Mouse (Mus musculus) stomach, embryonic 15.5 days (tissue): ENCODE measurements at regions not wholly inside any gene's neighbourhood (a gene's known extent, or its start where the extent isn't known, plus 50 kb on each side); places are given as distances from the start of the nearest gene placed in this dataset.

ENCODE experiments used
- ATAC-seq: fragments of 200-750 bp; cut with Nextera tagmentation; 2 replicates; pipeline ENCODE4 v1.8.0; 2017; ENCODE audit warnings: low read depth, moderate number of reproducible peaks, moderate TSS enrichment; ENCODE audit not compliant: insufficient read depth, low FRiP score
- H3K27ac ChIP-seq: fragments of 300-500 bp; sonication (generic); 2 replicates; pipeline ENCODE4 v1.5.1; 2015; ENCODE audit warnings: mild to moderate bottlenecking, inconsistent platforms
- H3K27me3 ChIP-seq: fragments of 300-500 bp; sonication (generic); replicated peaks from 2 replicates; pipeline ENCODE4 v1.6.1; 2015; ENCODE audit warnings: inconsistent platforms
- H3K36me3 ChIP-seq: fragments of 300-500 bp; sonication (generic); 2 replicates; pipeline ENCODE4 v1.6.1; 2015; ENCODE audit warnings: inconsistent platforms
- H3K4me1 ChIP-seq: fragments of 300-500 bp; sonication (generic); 2 replicates; pipeline ENCODE4 v1.6.1; 2015; ENCODE audit warnings: inconsistent platforms
- H3K4me2 ChIP-seq: fragments of 300-500 bp; sonication (generic); 2 replicates; pipeline ENCODE4 v1.6.1; 2015; ENCODE audit warnings: mild to moderate bottlenecking, inconsistent platforms
- H3K4me3 ChIP-seq: fragments of 300-500 bp; sonication (generic); replicated peaks from 2 replicates; pipeline ENCODE4 v1.5.1; 2015; ENCODE audit warnings: inconsistent platforms
- H3K9ac ChIP-seq: fragments of 300-500 bp; sonication (generic); 2 replicates; pipeline ENCODE4 v1.6.1; 2015; ENCODE audit warnings: inconsistent platforms
- H3K9me3 ChIP-seq: fragments of 300-500 bp; sonication (generic); 2 replicates; pipeline ENCODE4 v1.6.1; 2016; ENCODE audit warnings: inconsistent platforms
- WGBS: fragments of 180-500 bp; shearing (Covaris S2); methylation state at CpG from one replicate; pipeline ENCODE4 v1.1.7; 2015; 5-methylcytosine and 5-hydroxymethylcytosine counted together

- Histone ChIP-seq H3K9me3 (0 out of 2 replicates have a peak, but pooled peaks cover 5% of the 10 kb centered on the region), H3K4me2 (no peak overlapping the region), H3K27ac (no peak overlapping the region), H3K36me3 (no peaks in the 10 kb centered on the region), H3K4me3 (no peak overlapping the region), H3K27me3 (no peaks in the 10 kb centered on the region), H3K9ac (no peak overlapping the region), H3K4me1 (0 out of 2 replicates have a peak, but pooled peaks cover 6% of the 10 kb centered on the region)
- ATAC-seq: no peak
- WGBS: 82% methylated on average over 9 of the region's 9 CpGs
These were observed 94.7 kb upstream of the 1600014C23Rik start for GRCm38 (mm10) chr17:45828284-45828824.

GRCm38 (mm10) chr17:45824977-45825376 lies 91.3 kb upstream of the 1600014C23Rik start:
- no peaks in the 10 kb centered on the region for H3K9me3 ChIP-seq
- H3K36me3 ChIP-seq: no peaks in the 10 kb centered on the region
- 0 out of 2 replicates have a peak, but pooled peaks cover 6% of the 10 kb centered on the region for H3K4me1 ChIP-seq
- WGBS: 57% methylated on average over 8 of the region's 8 CpGs
- no peak overlapping the region for H3K27ac ChIP-seq
- H3K27me3 ChIP-seq: no peaks in the 10 kb centered on the region
- no peak overlapping the region for H3K9ac ChIP-seq
- H3K4me2 ChIP-seq: no peak overlapping the region
- no peak overlapping the region for H3K4me3 ChIP-seq
- no peak for ATAC-seq

- Histone ChIP-seq H3K36me3 (no peaks in the 10 kb centered on the region), H3K4me2 (no peak overlapping the region), H3K27me3 (no peaks in the 10 kb centered on the region), H3K9me3 (no peaks in the 10 kb centered on the region), H3K9ac (no peak overlapping the region), H3K27ac (no peak overlapping the region), H3K4me3 (no peak overlapping the region), H3K4me1 (0 out of 2 replicates have a peak, but pooled peaks cover 6% of the 10 kb centered on the region)
- ATAC-seq: no peak
- WGBS: 73% methylated on average over 5 of the region's 5 CpGs
These were observed 89.9 kb upstream of the 1600014C23Rik start for GRCm38 (mm10) chr17:45823501-45823900.

- Histone ChIP-seq H3K4me1 (0 out of 2 replicates have a peak, but pooled peaks cover 6% of the 10 kb centered on the region), H3K9ac (no peak overlapping the region), H3K4me3 (no peak overlapping the region), H3K9me3 (no peaks in the 10 kb centered on the region), H3K4me2 (no peak overlapping the region), H3K27ac (no peak overlapping the region), H3K36me3 (no peaks in the 10 kb centered on the region), H3K27me3 (no peaks in the 10 kb centered on the region)
- ATAC-seq: no peak
- WGBS: 76% methylated on average over 17 of the region's 17 CpGs
These were observed 88.8 kb upstream of the 1600014C23Rik start for GRCm38 (mm10) chr17:45822427-45822826.

GRCm38 (mm10) chr17:45821356-45821755 lies 87.7 kb upstream of the 1600014C23Rik start:
- Histone ChIP-seq H3K27me3 (no peaks in the 10 kb centered on the region), H3K4me2 (no peak overlapping the region), H3K27ac (no peak overlapping the region), H3K9me3 (no peaks in the 10 kb centered on the region), H3K9ac (no peak overlapping the region), H3K4me1 (0 out of 2 replicates have a peak, but pooled peaks cover 6% of the 10 kb centered on the region), H3K36me3 (no peaks in the 10 kb centered on the region), H3K4me3 (no peak overlapping the region)
- WGBS: 88% methylated on average over 7 of the region's 7 CpGs
- no peak for ATAC-seq

- no peak overlapping the region for H3K9ac ChIP-seq
- 81% methylated on average over 8 of the region's 8 CpGs for WGBS
- no peak overlapping the region for H3K27ac ChIP-seq
- no peaks in the 10 kb centered on the region for H3K9me3 ChIP-seq
- no peak overlapping the region for H3K4me3 ChIP-seq
- ATAC-seq: no peak
- H3K27me3 ChIP-seq: no peaks in the 10 kb centered on the region
- H3K4me1 ChIP-seq: peaks cover 14% of the 10 kb centered on the region
- no peaks in the 10 kb centered on the region for H3K36me3 ChIP-seq
- H3K4me2 ChIP-seq: no peak overlapping the region
These were observed 85.5 kb upstream of the 1600014C23Rik start for GRCm38 (mm10) chr17:45819143-45819542.

GRCm38 (mm10) chr17:45816566-45816965 lies 82.9 kb upstream of the 1600014C23Rik start:
- Histone ChIP-seq H3K27me3 (no peaks in the 10 kb centered on the region), H3K9ac (no peak overlapping the region), H3K4me2 (no peak overlapping the region), H3K4me3 (no peak overlapping the region), H3K4me1 (peaks cover 14% of the 10 kb centered on the region), H3K36me3 (no peaks in the 10 kb centered on the region), H3K27ac (no peak overlapping the region), H3K9me3 (no peaks in the 10 kb centered on the region)
- ATAC-seq: no peak
- 76% methylated on average over 3 of the region's 3 CpGs for WGBS

- Histone ChIP-seq H3K9ac (no peak overlapping the region), H3K4me3 (no peak overlapping the region), H3K4me1 (peaks cover 14% of the 10 kb centered on the region), H3K27me3 (no peaks in the 10 kb centered on the region), H3K36me3 (no peaks in the 10 kb centered on the region), H3K27ac (no peak overlapping the region), H3K4me2 (no peak overlapping the region), H3K9me3 (no peaks in the 10 kb centered on the region)
- ATAC-seq: no peak
- WGBS: 18% methylated on average over 2 of the region's 2 CpGs
These were observed 82.2 kb upstream of the 1600014C23Rik start for GRCm38 (mm10) chr17:45815833-45816232.

- no peak; the same call in 1 of the 2 replicates for ATAC-seq
- Histone ChIP-seq H3K4me1 (peaks cover 14% of the 10 kb centered on the region), H3K4me2 (no peak overlapping the region), H3K4me3 (no peak overlapping the region), H3K27ac (no peak overlapping the region), H3K9ac (no peak overlapping the region), H3K9me3 (no peaks in the 10 kb centered on the region), H3K27me3 (no peaks in the 10 kb centered on the region), H3K36me3 (no peaks in the 10 kb centered on the region)
- 36% methylated on average over 7 of the region's 7 CpGs for WGBS
These were observed 81.7 kb upstream of the 1600014C23Rik start for GRCm38 (mm10) chr17:45815341-45815740.

- no peak overlapping the region for H3K27ac ChIP-seq
- H3K36me3 ChIP-seq: no peaks in the 10 kb centered on the region
- WGBS: 13% methylated on average over 11 of the region's 11 CpGs
- no peak overlapping the region for H3K4me3 ChIP-seq
- H3K4me2 ChIP-seq: peak overlapping the region; percentile 3; the same call in 1 of the 2 replicates
- no peak overlapping the region for H3K9ac ChIP-seq
- no peaks in the 10 kb centered on the region for H3K27me3 ChIP-seq
- peak; percentile 33; the same call in 1 of the 2 replicates for ATAC-seq
- H3K4me1 ChIP-seq: peaks cover 14% of the 10 kb centered on the region
- H3K9me3 ChIP-seq: no peaks in the 10 kb centered on the region
These were observed 80.9 kb upstream of the 1600014C23Rik start for GRCm38 (mm10) chr17:45814586-45814985.

GRCm38 (mm10) chr17:45813956-45814355 lies 80.3 kb upstream of the 1600014C23Rik start:
- ATAC-seq: no peak
- H3K9ac ChIP-seq: no peak overlapping the region
- WGBS: 65% methylated on average over 5 of the region's 5 CpGs

GRCm38 (mm10) chr17:45812289-45812955 lies 78.8 kb upstream of the 1600014C23Rik start:
- H3K27me3 ChIP-seq: no peaks in the 10 kb centered on the region
- H3K36me3 ChIP-seq: no peaks in the 10 kb centered on the region
- no peak for ATAC-seq
- H3K9me3 ChIP-seq: no peaks in the 10 kb centered on the region
- no peak overlapping the region for H3K27ac ChIP-seq
- no peak overlapping the region for H3K4me3 ChIP-seq
- no peak overlapping the region for H3K9ac ChIP-seq
- WGBS: 77% methylated on average over 9 of the region's 9 CpGs
- H3K4me2 ChIP-seq: no peak overlapping the region
- peaks cover 21% of the 10 kb centered on the region for H3K4me1 ChIP-seq

More at GRCm38 (mm10) chr17:45813956-45814355, 80.3 kb upstream of the 1600014C23Rik start:
- Histone ChIP-seq H3K27ac (no peak overlapping the region), H3K4me2 (no peak overlapping the region), H3K4me1 (peaks cover 14% of the 10 kb centered on the region), H3K36me3 (no peaks in the 10 kb centered on the region), H3K9me3 (no peaks in the 10 kb centered on the region), H3K4me3 (no peak overlapping the region), H3K27me3 (no peaks in the 10 kb centered on the region)
